9 mouse cellular contexts compared by ENCODE assay signal in genomic region chr19:61226401-61226927, GRCm38 (mm10). TPM values are rescaled to one million over a fixed set of nuclear protein-coding genes. Genes with fewer than 3 reads are reported as not detected.
DNase-seq lines count a peak whose midpoint lies in the region; ATAC-seq and TF ChIP-seq lines count a peak whose summit lies in the region.
"Had no signal": no experiment of that assay in that cellular context is flagged by ENCODE, and none has a peak within 500 bp of the region (broad histone marks: within the 10 kb centered on the region; RNA-seq: fewer than 3 reads in every experiment).

No protein-coding gene starts in this region.

- WGBS in lung, embryonic 15.5 days = 1% methylated on average over 68 of the region's 71 CpGs

- H3K9me3 ChIP-seq in ES-Bruce4 (replicated peaks; ENCODE audit: control insufficient read depth, insufficient read depth, low read length, poor library complexity, severe bottlenecking) = no peaks in the 10 kb centered on the region
- H3K9me3 ChIP-seq in lung, embryonic 15.5 days = no peaks in the 10 kb centered on the region

- no peak for TF ChIP-seq CTCF in ES-Bruce4 (IDR thresholded peaks at IDR 0.05; ENCODE audit: low read depth, low read length)
- no peak for TF ChIP-seq CTCF in bone marrow macrophage, adult 2 months (IDR thresholded peaks at IDR 0.05; ENCODE audit: low read depth, low read length)

- no peak overlapping the region for H3K9ac ChIP-seq in ES-Bruce4 (ENCODE audit: low read depth, poor library complexity, severe bottlenecking)
- H3K9ac ChIP-seq in lung, embryonic 15.5 days = no peak overlapping the region

- no peaks in the 10 kb centered on the region for H3K27me3 ChIP-seq in ES-Bruce4 (ENCODE audit: control insufficient read depth, insufficient read depth, low read length, poor library complexity, severe bottlenecking)
- H3K27me3 ChIP-seq in lung, embryonic 15.5 days = no peaks in the 10 kb centered on the region

- H3K36me3 ChIP-seq in ES-Bruce4 (ENCODE audit: control insufficient read depth, insufficient read depth, low read length, poor library complexity, severe bottlenecking) = no peaks in the 10 kb centered on the region
- H3K36me3 ChIP-seq in lung, embryonic 15.5 days = no peaks in the 10 kb centered on the region

- peak overlapping the region; percentile 76 for H3K4me3 ChIP-seq in ES-Bruce4 (ENCODE audit: low read depth, low read length)
- H3K4me3 ChIP-seq in bone marrow macrophage, adult 2 months (ENCODE audit: insufficient read depth, low read length) = peak overlapping the region; percentile 77; the same call in 1 of the 2 replicates
- H3K4me3 ChIP-seq in lung, embryonic 15.5 days = peak overlapping the region; percentile 64

- 0 out of 2 replicates have a peak, but pooled peaks have one; percentile 17 for ATAC-seq in erythroid progenitor cell, adult 5-6 weeks (replicated peaks; ENCODE audit: low FRiP score, poor library complexity, severe bottlenecking)
- peak; percentile 8 to 25 for ATAC-seq in hematopoietic stem cell, adult 5-6 weeks (replicated peaks in 1 of 2; ENCODE audit: insufficient read depth in 1 of 2, low FRiP score in 2 of 2, low TSS enrichment in 1 of 2, low read depth in 1 of 2, poor library complexity in 2 of 2, severe bottlenecking in 2 of 2)
- peak; percentile 47 for ATAC-seq in lung, embryonic 15.5 days (ENCODE audit: borderline replicate concordance, extremely low read depth, low FRiP score, low TSS enrichment)

- peak overlapping the region; percentile 75 for H3K4me2 ChIP-seq in lung, embryonic 15.5 days

- no peak for TF ChIP-seq POLR2A in ES-Bruce4 (IDR thresholded peaks at IDR 0.05; ENCODE audit: insufficient read depth, low read length)
- TF ChIP-seq POLR2A in bone marrow macrophage, adult 2 months (IDR thresholded peaks at IDR 0.05; ENCODE audit: borderline replicate concordance, low read depth, low read length) = no peak

- H3K27ac ChIP-seq in ES-Bruce4 (ENCODE audit: insufficient read depth, low read length) = peak overlapping the region; percentile 71
- H3K27ac ChIP-seq in bone marrow macrophage, adult 2 months (ENCODE audit: insufficient read depth, low read depth, low read length) = no peak overlapping the region
- H3K27ac ChIP-seq in lung, embryonic 15.5 days = peak overlapping the region; percentile 92

- H3K4me1 ChIP-seq in ES-Bruce4 (ENCODE audit: control insufficient read depth, insufficient read depth, low read length) = no peaks in the 10 kb centered on the region
- H3K4me1 ChIP-seq in bone marrow macrophage, adult 2 months (ENCODE audit: control insufficient read depth, insufficient read depth, low read length) = 0 out of 2 replicates have a peak, but pooled peaks cover 2% of the 10 kb centered on the region
- H3K4me1 ChIP-seq in lung, embryonic 15.5 days = peaks cover 9% of the 10 kb centered on the region

- no peak for TF ChIP-seq EP300 in ES-Bruce4 (IDR thresholded peaks at IDR 0.05; ENCODE audit: insufficient read depth, low read depth, low read length)

- DNase-seq in layer of hippocampus, adult 9-11 months = peak; percentile 82
- DNase-seq in ovary, postnatal 10 days (ENCODE audit: low spot score) = peak; percentile 59
- DNase-seq in thymus, postnatal 25 days = peak; percentile 56

RNA-seq across cellular contexts. Expression of gene Csf2ra, which starts 1.8 kb away (rescaled TPM):
- 16.6 and 18.3 TPM in 2 replicates for polyA plus RNA-seq in ES-Bruce4 (2011; ENCODE audit: insufficient read depth, insufficient read length, low read depth, missing spikeins)
- polyA plus RNA-seq in bone marrow macrophage, adult 2 months (2012; ENCODE audit: insufficient read depth, insufficient read length, missing spikeins) = 474 and 503 TPM in 2 replicates
- 26.8 and 37.5 TPM in 2 replicates for total RNA-seq in erythroid progenitor cell, adult 5-6 weeks (2015; ENCODE audit: low replicate concordance)
- total RNA-seq in erythroid progenitor cell, adult 5-6 weeks (2017; ENCODE audit: low replicate concordance) = 9.0 and 12.9 TPM in 2 replicates
- total RNA-seq in hematopoietic stem cell, adult 5-6 weeks (2017) = 19.8 and 28.6 TPM in 2 replicates
- polyA plus RNA-seq in lung, embryonic 15.5 days (2015; fragmentation: Nextera tagmentation; extraction: Ambion mirVana) = 26.8 and 32.5 TPM in 2 replicates

RNA-seq across cellular contexts. Expression of gene Gm6020, which starts 42.8 kb away (rescaled TPM):
- not detected in 2 replicates for polyA plus RNA-seq in ES-Bruce4 (2011; ENCODE audit: insufficient read depth, insufficient read length, low read depth, missing spikeins)
- not detected in 2 replicates for polyA plus RNA-seq in bone marrow macrophage, adult 2 months (2012; ENCODE audit: insufficient read depth, insufficient read length, missing spikeins)
- total RNA-seq in erythroid progenitor cell, adult 5-6 weeks (2015; ENCODE audit: low replicate concordance) = not detected in 2 replicates
- not detected in 2 replicates for total RNA-seq in erythroid progenitor cell, adult 5-6 weeks (2017; ENCODE audit: low replicate concordance)
- not detected in 2 replicates for total RNA-seq in hematopoietic stem cell, adult 5-6 weeks (2017)
- polyA plus RNA-seq in lung, embryonic 15.5 days (2015; fragmentation: Nextera tagmentation; extraction: Ambion mirVana) = not detected in 2 replicates
- polyA plus RNA-seq: frontal cortex, adult 2 months had no signal

RNA-seq across cellular contexts. Expression of gene Gm7102, which starts 50.4 kb away (rescaled TPM):
- polyA plus RNA-seq in ES-Bruce4 (2011; ENCODE audit: insufficient read depth, insufficient read length, low read depth, missing spikeins) = not detected in 2 replicates
- polyA plus RNA-seq in bone marrow macrophage, adult 2 months (2012; ENCODE audit: insufficient read depth, insufficient read length, missing spikeins) = 0.39 TPM in 1 of 2 replicates, not detected in the other
- total RNA-seq in erythroid progenitor cell, adult 5-6 weeks (2015; ENCODE audit: low replicate concordance) = not detected in 2 replicates
- total RNA-seq in erythroid progenitor cell, adult 5-6 weeks (2017; ENCODE audit: low replicate concordance) = not detected in 2 replicates
- total RNA-seq in hematopoietic stem cell, adult 5-6 weeks (2017) = 0.31 and 0.94 TPM in 2 replicates
- polyA plus RNA-seq in lung, embryonic 15.5 days (2015; fragmentation: Nextera tagmentation; extraction: Ambion mirVana) = 0.14 and 0.15 TPM in 2 replicates

Comparison
In these comparisons a context has a peak if more than half of its experiments do, and no peak if none do; other contexts are left out.
1. RNA of gene Csf2ra, which starts 1.8 kb away (polyA plus RNA-seq): 474 to 503 TPM in bone marrow macrophage, adult 2 months; 26.8 to 32.5 TPM in lung, embryonic 15.5 days and 16.6 to 18.3 TPM in ES-Bruce4; every median in the first group is over 10 times any median in the second.
2. Peak in every context shown above with its lines, with median percentiles within 50 percentile points of each other: H3K4me3 ChIP-seq, ATAC-seq and DNase-seq.